In genomic region chr2:69712981-69713625, GRCm38 (mm10) we compare ENCODE assay signal across 8 mouse cellular contexts. TPM values are rescaled to one million over a fixed set of nuclear protein-coding genes. Genes with fewer than 3 reads are reported as not detected.
DNase-seq lines count a peak whose midpoint lies in the region; ATAC-seq lines count a peak whose summit lies in the region.

Gene Fastkd1 (minus strand): TSS chr2:69713516.

- H3K36me3 ChIP-seq in intestine, embryonic 14.5 days (ENCODE audit: control insufficient read depth, insufficient read depth, low read length), result no peaks in the 10 kb centered on the region; the same call in 1 of the 2 replicates

- no peaks in the 10 kb centered on the region for H3K9me3 ChIP-seq in intestine, embryonic 14.5 days (ENCODE audit: control insufficient read depth, low read length)

- H3K27me3 ChIP-seq in intestine, embryonic 14.5 days (replicated peaks; ENCODE audit: control insufficient read depth, insufficient read depth, low read length), result no peaks in the 10 kb centered on the region

- H3K4me3 ChIP-seq in intestine, embryonic 14.5 days (ENCODE audit: low read depth, low read length), result peak within 1 kb of the TSS; percentile 89

- intact Hi-C loops in gastrocnemius, postnatal 14 days (cut with DNase I; ENCODE audit: low total_unique reads), result no loop called here
- intact Hi-C loops in left cerebral cortex, postnatal 14 days (cut with DNase I), result no loop called here

- WGBS in intestine, embryonic 14.5 days, result under 1% methylated on average over 39 of the region's 39 CpGs

- H3K4me1 ChIP-seq in intestine, embryonic 14.5 days (replicated peaks; ENCODE audit: control insufficient read depth, insufficient read depth, low read length), result no peaks in the 10 kb centered on the region

- H3K4me2 ChIP-seq in intestine, embryonic 14.5 days (ENCODE audit: low read length), result peak within 1 kb of the TSS; percentile 60

- peak within 1 kb of the TSS; percentile 67; the same call in 1 of the 2 replicates for H3K27ac ChIP-seq in intestine, embryonic 14.5 days (ENCODE audit: low read depth)

- ATAC-seq in intestine, embryonic 14.5 days (replicated peaks; ENCODE audit: low FRiP score, low TSS enrichment, low read depth), result peak; percentile 96

- peak; percentile 89 for DNase-seq in adipocyte (ENCODE audit: low spot score)
- peak; percentile 98 for DNase-seq in embryo, embryonic 10 days (ENCODE audit: low spot score)
- DNase-seq in gastrocnemius, postnatal 14 days, result peak; percentile 80
- DNase-seq in intestine, embryonic 14.5 days (ENCODE audit: low spot score), result peak; percentile 92
- peak; percentile 88 to 94 for DNase-seq in left cerebral cortex, postnatal 14 days (ENCODE audit: low spot score in 2 of 2)
- DNase-seq in mesoderm, embryonic 11.5 days (ENCODE audit: low read depth, low spot score), result peak; percentile 87
- DNase-seq in right cerebral cortex, postnatal 36 days (ENCODE audit: low spot score in 2 of 2), result peak; percentile 90 to 92
- DNase-seq in yolk sac, embryonic 10.5 days (ENCODE audit: low spot score), result peak; percentile 87

- peak within 1 kb of the TSS; percentile 65 for H3K9ac ChIP-seq in intestine, embryonic 14.5 days (ENCODE audit: low read length)

RNA-seq across cellular contexts. Expression of gene Fastkd1, which starts in this region (rescaled TPM):
- 10 to 100 TPM; 11.8 to 14.7 TPM for total RNA-seq in gastrocnemius, postnatal 14 days (2021)
- polyA plus RNA-seq in intestine, embryonic 14.5 days (2014; fragmentation: Nextera tagmentation; extraction: Ambion mirVana), result 14.9 and 17.5 TPM in 2 replicates
- total RNA-seq in left cerebral cortex, postnatal 14 days (2021), result 10 to 100 TPM; 16.1 to 17.2 TPM

Comparison
In these comparisons a context has a peak if more than half of its experiments do, and no peak if none do; other contexts are left out.
1. Peak in every context shown above with its lines: DNase-seq, ATAC-seq, H3K4me3 ChIP-seq and H3K27ac ChIP-seq.